ENCODE assay signal across 10 mouse cellular contexts in the genomic region with DNA sequence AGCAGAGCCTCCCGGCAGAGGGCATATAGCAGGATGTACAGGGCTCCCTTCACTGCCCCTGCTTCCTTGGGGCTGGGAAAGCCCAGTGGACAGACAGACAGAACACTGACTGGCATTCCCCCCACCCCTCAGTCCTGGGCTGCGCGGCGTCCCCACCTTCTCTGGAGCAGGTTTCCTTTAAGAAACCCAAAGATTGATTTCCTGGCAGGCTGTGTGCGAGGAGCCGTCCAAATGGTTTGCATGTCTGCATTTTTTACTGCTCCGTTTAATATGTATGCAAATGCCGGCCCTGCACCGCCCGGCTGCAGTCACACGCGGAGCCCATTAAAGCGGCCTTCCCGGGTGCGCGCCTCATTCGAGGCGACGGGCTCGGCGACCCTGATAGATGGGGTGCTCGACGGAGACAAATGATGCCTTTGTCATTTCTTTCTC. TPM values are rescaled to one million over a fixed set of nuclear protein-coding genes. Genes with fewer than 3 reads are reported as not detected.
DNase-seq lines count a peak whose midpoint lies in the region; ATAC-seq lines count a peak whose summit lies in the region.
"Had no signal": no experiment of that assay in that cellular context is flagged by ENCODE, and none has a peak within 500 bp of the region (broad histone marks: within the 10 kb centered on the region; RNA-seq: fewer than 3 reads in every experiment).

No protein-coding gene starts in this region.

- peak; percentile 31 for ATAC-seq in hindbrain, embryonic 14.5 days (ENCODE audit: low FRiP score)
- no peak for ATAC-seq in limb, embryonic 13.5 days (ENCODE audit: low FRiP score, low read depth)
- no peak for ATAC-seq in CD4-positive, CD25-positive, alpha-beta regulatory T cell, adult 4 months

- peak overlapping the region; percentile 92 for H3K27ac ChIP-seq in hindbrain, embryonic 14.5 days
- H3K27ac ChIP-seq in limb, embryonic 13.5 days, result peak overlapping the region; percentile 99
- H3K27ac ChIP-seq: liver, embryonic 15.5 days had no signal

- H3K4me1 ChIP-seq in hindbrain, embryonic 14.5 days (replicated peaks; ENCODE audit: control insufficient read depth, insufficient read depth, low read length), result peaks cover 44% of the 10 kb centered on the region
- peaks cover 62% of the 10 kb centered on the region for H3K4me1 ChIP-seq in limb, embryonic 13.5 days

- H3K4me2 ChIP-seq in hindbrain, embryonic 14.5 days (replicated peaks), result peak overlapping the region; percentile 19; the same call in 1 of the 2 replicates
- H3K4me2 ChIP-seq in limb, embryonic 13.5 days (replicated peaks), result peak overlapping the region; percentile 61
- H3K4me2 ChIP-seq: liver, embryonic 15.5 days had no signal

- H3K4me3 ChIP-seq in hindbrain, embryonic 14.5 days (replicated peaks; ENCODE audit: low read length), result no peak overlapping the region
- H3K4me3 ChIP-seq in limb, embryonic 13.5 days, result peak overlapping the region; percentile 21
- H3K4me3 ChIP-seq: erythroblast, embryonic 14.5 days; liver, embryonic 15.5 days had no signal

- H3K9me3 ChIP-seq in hindbrain, embryonic 14.5 days (ENCODE audit: control insufficient read depth, low read length), result no peaks in the 10 kb centered on the region
- H3K9me3 ChIP-seq in limb, embryonic 13.5 days, result no peaks in the 10 kb centered on the region
- H3K9me3 ChIP-seq: liver, embryonic 15.5 days had no signal

- H3K27me3 ChIP-seq in hindbrain, embryonic 14.5 days (ENCODE audit: control insufficient read depth, insufficient read depth, low read length), result no peaks in the 10 kb centered on the region
- no peaks in the 10 kb centered on the region for H3K27me3 ChIP-seq in limb, embryonic 13.5 days

- no peaks in the 10 kb centered on the region for H3K36me3 ChIP-seq in hindbrain, embryonic 14.5 days (replicated peaks; ENCODE audit: control insufficient read depth, insufficient read depth)
- H3K36me3 ChIP-seq in limb, embryonic 13.5 days, result no peaks in the 10 kb centered on the region
- H3K36me3 ChIP-seq: liver, embryonic 15.5 days had no signal

- WGBS in hindbrain, embryonic 14.5 days, result 8% methylated on average over 23 of the region's 23 CpGs
- 7% methylated on average over 23 of the region's 23 CpGs for WGBS in limb, embryonic 13.5 days

- H3K9ac ChIP-seq in hindbrain, embryonic 14.5 days, result peak overlapping the region; percentile 41
- peak overlapping the region; percentile 27 for H3K9ac ChIP-seq in limb, embryonic 13.5 days
- H3K9ac ChIP-seq: liver, embryonic 15.5 days had no signal

- peak; percentile 49 for DNase-seq in right cerebral cortex, postnatal 4 days
- DNase-seq in right cerebral cortex, postnatal 25 days, result no peak
- peak; percentile 73 for DNase-seq in hindbrain, embryonic 14.5 days (ENCODE audit: low spot score)
- DNase-seq in thymus, postnatal 25 days, result no peak
- DNase-seq in cerebellum, postnatal 4 days (ENCODE audit: low spot score in 2 of 2), result no peak
- no peak for DNase-seq in adrenal gland, adult 8-10 months

RNA-seq across cellular contexts. Expression of a gene that starts 11.8 kb away (rescaled TPM):
- polyA plus RNA-seq in hindbrain, embryonic 14.5 days (2014; fragmentation: Nextera tagmentation; extraction: Ambion mirVana), result 1.6 TPM in 1 of 2 replicates, not detected in the other
- 1.6 and 1.9 TPM in 2 replicates for polyA plus RNA-seq in limb, embryonic 13.5 days (2015; fragmentation: Nextera tagmentation; extraction: Ambion mirVana)
- polyA plus RNA-seq in CD4-positive, CD25-positive, alpha-beta regulatory T cell, adult 4 months (2017; shearing (Covaris generic)), result 1 to 10 TPM; 2.0 to 5.4 TPM
- 1 to 10 TPM in 3 of 4 experiments, under 1 TPM in 1; 0.81 to 7.0 (median 4.1) TPM for total RNA-seq in adrenal gland, adult 8-10 months (2022)
- polyA plus RNA-seq: erythroblast, embryonic 14.5 days; liver, embryonic 15.5 days had no signal

Comparison
In these comparisons a context has a peak if more than half of its experiments do, and no peak if none do; other contexts are left out.
1. DNase-seq: peak in right cerebral cortex, postnatal 4 days (single experiment) and hindbrain, embryonic 14.5 days (single experiment); none in right cerebral cortex, postnatal 25 days (single experiment), thymus, postnatal 25 days (single experiment), cerebellum, postnatal 4 days (0 of 2) and adrenal gland, adult 8-10 months (single experiment).